Mouse (Mus musculus) central nervous system, embryonic 14 days (tissue): ENCODE results near the gene Slx. TPM values are rescaled to one million over a fixed set of nuclear protein-coding genes. Genes with fewer than 3 reads are reported as not detected.

ENCODE experiments used
- polyA plus RNA-seq: library from polyadenylated mRNA; depleted of rRNA; stranded (reverse); fragments of >200 nt; gene quantifications from 2 replicates; pipeline ENCODE4 v1.2.3, GENCODE M21; 2012; rRNA removed

Gene Slx
- polyA plus RNA-seq, result not detected in 2 replicates

DNA sequence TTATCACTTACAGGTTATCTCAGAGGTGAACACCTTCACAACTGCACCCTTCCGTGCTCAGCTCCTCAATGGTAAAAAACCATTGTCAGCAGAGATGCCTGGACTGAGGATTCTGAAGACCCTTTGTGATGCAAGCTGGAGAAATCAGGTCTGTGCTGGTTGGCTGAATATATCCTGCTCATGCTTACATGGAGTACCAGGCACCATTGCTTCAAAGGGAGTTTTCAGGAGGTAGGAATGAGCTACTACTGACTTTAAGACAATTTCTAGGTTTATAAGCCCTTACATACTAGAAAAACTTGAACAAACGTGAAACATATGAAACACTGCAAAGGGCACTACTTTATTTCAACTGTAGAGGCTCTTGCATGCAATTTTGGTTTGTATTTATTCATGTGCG lies at the start of gene Slx:
Gene Slx (minus strand): TSS at position 101 of the 400 bp plus-strand sequence.

Other genes starting within 250 kb of the Slx start
- not detected in 2 replicates for gene Gm2030, start 235.5 kb downstream of the Slx start, polyA plus RNA-seq
- gene Gm14525, start 157.1 kb upstream of the Slx start, polyA plus RNA-seq, result not detected in 2 replicates